Mouse (Mus musculus) G1E (cell line): ENCODE data around the gene Plch2. TPM values are rescaled to one million over a fixed set of nuclear protein-coding genes. Genes with fewer than 3 reads are reported as not detected.

Experiments
- ATAC-seq: 2 replicates; pipeline ENCODE4 v1.8.0; 2016; ENCODE audit warnings: mild to moderate bottlenecking; ENCODE audit not compliant: insufficient number of reproducible peaks, poor library complexity, low FRiP score, severe bottlenecking; ENCODE audit errors: extremely low read depth
- DNase-seq: peaks from one replicate; pipeline ENCODE4 v3.0.0; 2012; ENCODE audit warnings: low spot score
- H3K27me3 ChIP-seq: 2 replicates; pipeline ENCODE4 v1.6.1; 2012; ENCODE audit warnings: mild to moderate bottlenecking, low read length, inconsistent platforms; ENCODE audit not compliant: insufficient read depth
- H3K36me3 ChIP-seq: replicated peaks from 2 replicates; pipeline ENCODE3; 2012; ENCODE audit warnings: mild to moderate bottlenecking, inconsistent platforms
- H3K4me1 ChIP-seq: 2 replicates; pipeline ENCODE4 v1.6.1; 2012; ENCODE audit warnings: low read depth, low read length, inconsistent platforms, mixed read lengths; ENCODE audit not compliant: insufficient read depth
- H3K4me3 ChIP-seq: 2 replicates; pipeline ENCODE4 v1.5.1; 2012; ENCODE audit warnings: low read depth, mild to moderate bottlenecking, inconsistent platforms, low read length, moderate library complexity, mixed read lengths
- H3K9me3 ChIP-seq: replicated peaks from 2 replicates; pipeline ENCODE4 v1.6.1; 2012; ENCODE audit warnings: inconsistent platforms
- CTCF ChIP-seq: IDR thresholded peaks from 2 replicates; pipeline ENCODE4 v1.5.1; 2012; ENCODE audit warnings: low read depth, low read length, inconsistent platforms, mixed read lengths
- GATA1 ChIP-seq: IDR thresholded peaks from 2 replicates; pipeline ENCODE4 v1.6.1; 2012; ENCODE audit warnings: borderline replicate concordance, low read length, inconsistent platforms, mixed read lengths
- GATA2 ChIP-seq: IDR thresholded peaks from 2 replicates; pipeline ENCODE4 v1.6.1; 2012; ENCODE audit warnings: low read depth, low read length, inconsistent platforms, borderline replicate concordance
- POLR2AphosphoS5 ChIP-seq: IDR thresholded peaks from 2 replicates; pipeline ENCODE4 v1.6.1; 2012; ENCODE audit warnings: low read depth, low read length, inconsistent platforms; ENCODE audit not compliant: insufficient replicate concordance
- TAL1 ChIP-seq: conservative IDR thresholded peaks from 2 replicates; pipeline ENCODE4 v1.6.1; 2012; ENCODE audit warnings: low read depth, low read length, inconsistent platforms, mixed read lengths
- polyA plus RNA-seq: library from polyadenylated mRNA; stranded (reverse); fragments of >175 nt; gene quantifications from 2 replicates; pipeline ENCODE4 v1.2.3, GENCODE M21; 2012
- total RNA-seq, 2 experiments: library from RNA; stranded (forward) in 1 of 2; stranded (reverse) in 1 of 2; fragments of 200-1000 nt in 1 of 2; fragments of >200 nt in 1 of 2; fragmentation: Nextera tagmentation in 1 of 2; gene quantifications; 2 replicates each; pipeline ENCODE4 v1.2.3; 2014 to 2017

The Plch2 gene
- total and polyA plus RNA-seq, 3 experiments, result 0.22 to 1.5 (median 0.61) TPM

- Histone ChIP-seq H3K4me3 (peak overlapping the region; percentile 67), H3K9me3 (no peaks in the 10 kb centered on the region), H3K27me3 (peaks cover 38% of the 10 kb centered on the region), H3K36me3 (peaks cover 29% of the 10 kb centered on the region), H3K4me1 (peaks cover 46% of the 10 kb centered on the region)
- ATAC-seq (no peak), DNase-seq (peak; percentile 87)
- TF ChIP-seq GATA2 (no peak), CTCF (peak; percentile 37; the same call in 1 of the 2 replicates)
Measured at GRCm38 (mm10) chr4:154986096-154986495, 70.5 kb downstream of the Plch2 start.

GRCm38 (mm10) chr4:154985151-154985777 is 71.3 kb downstream of the Plch2 start:
- no peaks in the 10 kb centered on the region for H3K9me3 ChIP-seq
- peaks cover 32% of the 10 kb centered on the region for H3K27me3 ChIP-seq
- ATAC-seq (no peak), DNase-seq (no peak)
- H3K36me3 ChIP-seq, result peaks cover 37% of the 10 kb centered on the region
- peaks cover 52% of the 10 kb centered on the region for H3K4me1 ChIP-seq
- peak overlapping the region; percentile 67; the same call in 1 of the 2 replicates for H3K4me3 ChIP-seq
- no peak for TF ChIP-seq GATA1
- TF ChIP-seq CTCF, result no peak

DNA sequence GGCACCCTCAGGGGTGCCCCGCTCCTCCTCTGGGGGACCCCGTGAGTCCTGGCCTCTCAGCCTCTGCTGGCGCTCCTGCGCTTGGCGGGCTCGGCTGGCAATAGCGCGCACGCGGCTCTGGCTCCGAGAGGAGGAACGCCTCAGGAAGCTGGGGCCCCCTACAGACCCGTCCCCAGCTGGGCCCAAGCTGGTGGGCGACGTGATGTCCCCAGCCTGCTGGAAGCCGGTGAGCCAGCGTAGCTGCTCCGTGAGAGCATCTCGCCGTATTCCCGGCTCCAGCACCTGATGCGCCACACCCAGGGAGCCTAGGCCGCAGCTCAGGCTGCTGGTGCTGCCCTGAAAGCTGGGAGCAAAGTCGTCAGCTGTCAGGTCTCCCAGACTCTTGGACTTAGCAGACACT is 72.8 kb downstream of the Plch2 start:
- ATAC-seq (no peak), DNase-seq (no peak)

DNA sequence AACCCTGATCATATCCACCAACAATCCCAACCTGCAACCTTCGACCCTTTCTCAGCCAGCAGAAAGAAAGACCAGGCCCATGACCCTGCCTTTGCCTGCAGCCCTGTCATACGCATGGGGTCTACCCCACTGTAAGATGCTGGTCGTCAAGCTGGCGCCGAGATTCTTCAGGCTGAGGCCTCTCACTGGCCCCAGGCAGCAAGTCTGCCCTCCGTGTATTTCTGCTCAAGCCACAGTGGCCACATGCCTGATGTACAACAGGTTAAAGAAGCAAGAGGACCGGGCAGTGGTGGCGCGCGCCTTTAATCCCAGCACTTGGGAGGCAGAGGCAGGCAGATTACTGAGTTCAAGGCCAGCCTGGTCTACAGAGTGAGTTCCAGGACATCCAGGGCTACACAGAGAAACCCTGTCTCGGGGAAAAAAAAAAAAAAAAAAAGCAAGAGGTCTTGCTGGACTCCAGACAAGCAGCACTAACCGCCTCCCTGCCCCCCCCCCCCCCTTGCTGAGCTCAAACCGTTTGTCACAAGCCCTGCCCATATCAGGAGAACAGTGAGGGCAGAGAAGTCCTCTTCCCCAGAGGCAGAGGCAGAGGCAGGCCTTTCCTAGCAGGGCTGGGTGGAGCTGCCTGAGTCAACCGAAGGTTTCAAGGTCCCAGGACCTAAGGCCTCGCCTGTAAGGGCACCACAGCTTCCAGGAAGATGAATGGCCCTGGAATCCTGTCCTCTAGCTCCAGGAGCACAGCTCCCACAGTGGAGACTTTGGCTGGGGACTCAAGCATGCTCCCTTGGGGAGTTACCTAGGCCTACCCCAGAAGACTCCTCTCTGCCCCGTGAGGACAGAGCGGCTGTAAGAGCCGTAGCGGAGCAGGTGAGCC is 74.1 kb downstream of the Plch2 start:
- ATAC-seq (peak; percentile 70), DNase-seq (peak; percentile 70)
- H3K4me1 ChIP-seq, result peaks cover 75% of the 10 kb centered on the region
- peak; percentile 59; the same call in 1 of the 2 replicates for TF ChIP-seq POLR2AphosphoS5
- TF ChIP-seq TAL1, result no peak
- no peaks in the 10 kb centered on the region for H3K9me3 ChIP-seq
- H3K27me3 ChIP-seq, result peaks cover 12% of the 10 kb centered on the region
- peak overlapping the region; percentile 1; the same call in 1 of the 2 replicates for H3K4me3 ChIP-seq
- H3K36me3 ChIP-seq, result peaks cover 65% of the 10 kb centered on the region

More for the DNA sequence above, 72.8 kb downstream of the Plch2 start:
- peak overlapping the region; percentile 2; the same call in 1 of the 2 replicates for H3K4me3 ChIP-seq
- peaks cover 22% of the 10 kb centered on the region for H3K27me3 ChIP-seq
- H3K4me1 ChIP-seq, result peaks cover 63% of the 10 kb centered on the region
- TF ChIP-seq POLR2AphosphoS5, result no peak
- TF ChIP-seq CTCF, result no peak
- no peaks in the 10 kb centered on the region for H3K9me3 ChIP-seq
- peaks cover 52% of the 10 kb centered on the region for H3K36me3 ChIP-seq

DNA sequence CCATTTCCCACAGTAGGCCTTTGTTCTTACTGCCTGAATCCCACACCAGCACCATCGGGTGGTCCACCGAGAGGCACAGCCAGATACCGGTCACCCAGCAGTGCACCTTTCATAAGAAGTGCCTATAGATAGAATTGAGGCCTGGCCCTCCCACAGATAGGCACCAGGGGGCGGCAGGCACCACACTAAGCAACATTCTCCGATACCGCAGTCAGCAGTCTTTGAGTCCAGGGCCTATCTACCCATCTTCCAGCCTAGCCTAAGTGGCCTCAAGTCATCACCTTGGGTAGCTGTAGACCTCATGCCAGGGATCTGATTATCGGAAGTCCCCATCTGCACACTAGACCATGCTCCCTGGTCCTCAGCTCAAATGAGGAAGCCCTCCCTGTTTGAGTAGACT is 75.1 kb downstream of the Plch2 start:
- DNase-seq (peak; percentile 64), ATAC-seq (peak; percentile 59)
- H3K4me1 ChIP-seq, result peaks cover 81% of the 10 kb centered on the region
- no peak overlapping the region; the same call in 1 of the 2 replicates for H3K4me3 ChIP-seq
- H3K9me3 ChIP-seq, result no peaks in the 10 kb centered on the region
- peaks cover 2% of the 10 kb centered on the region; the same call in 1 of the 2 replicates for H3K27me3 ChIP-seq
- peaks cover 75% of the 10 kb centered on the region for H3K36me3 ChIP-seq
- no peak for TF ChIP-seq GATA1
- 0 out of 2 replicates have a peak, but pooled peaks have one; percentile 22 for TF ChIP-seq POLR2AphosphoS5
- TF ChIP-seq GATA2, result no peak
- no peak for TF ChIP-seq TAL1
- peak; percentile 33; the same call in 1 of the 2 replicates for TF ChIP-seq CTCF

GRCm38 (mm10) chr4:154981076-154981475 is 75.5 kb downstream of the Plch2 start:
- TF ChIP-seq TAL1 (no peak), GATA2 (no peak), GATA1 (no peak), POLR2AphosphoS5 (no peak), CTCF (no peak)
- H3K27me3 ChIP-seq, result no peaks in the 10 kb centered on the region; the same call in 1 of the 2 replicates
- H3K4me1 ChIP-seq, result peaks cover 78% of the 10 kb centered on the region
- ATAC-seq (no peak), DNase-seq (no peak)
- no peaks in the 10 kb centered on the region for H3K9me3 ChIP-seq
- H3K36me3 ChIP-seq, result peaks cover 79% of the 10 kb centered on the region
- no peak overlapping the region; the same call in 1 of the 2 replicates for H3K4me3 ChIP-seq

GRCm38 (mm10) chr4:154980110-154980509 is 76.5 kb downstream of the Plch2 start:
- no peak overlapping the region for H3K4me3 ChIP-seq
- peak; percentile 34 for DNase-seq
- H3K4me1 ChIP-seq, result peaks cover 68% of the 10 kb centered on the region
- no peak for ATAC-seq
- H3K27me3 ChIP-seq, result no peaks in the 10 kb centered on the region; the same call in 1 of the 2 replicates
- peaks cover 89% of the 10 kb centered on the region for H3K36me3 ChIP-seq
- TF ChIP-seq GATA1, result no peak
- peak; percentile 63 for TF ChIP-seq CTCF
- no peak for TF ChIP-seq TAL1
- no peaks in the 10 kb centered on the region for H3K9me3 ChIP-seq
